Mouse (Mus musculus) gastrocnemius, adult 8-10 months (tissue): ENCODE results near the gene Atxn7l3. TPM values are rescaled to one million over a fixed set of nuclear protein-coding genes. Genes with fewer than 3 reads are reported as not detected.

Experiments
- DNase-seq, 2 experiments: peaks; one replicate each; pipeline ENCODE4 v3.0.0; 2022; ENCODE audit warnings: low spot score in 2 of 2
- total RNA-seq, 4 experiments: library from RNA; stranded (reverse); gene quantifications; 2 replicates each; pipeline ENCODE4 v1.2.4; 2022

The Atxn7l3 gene
- total RNA-seq, 4 experiments from 2014 or later: 9.3 to 14.5 (median 11.1) TPM

DNA sequence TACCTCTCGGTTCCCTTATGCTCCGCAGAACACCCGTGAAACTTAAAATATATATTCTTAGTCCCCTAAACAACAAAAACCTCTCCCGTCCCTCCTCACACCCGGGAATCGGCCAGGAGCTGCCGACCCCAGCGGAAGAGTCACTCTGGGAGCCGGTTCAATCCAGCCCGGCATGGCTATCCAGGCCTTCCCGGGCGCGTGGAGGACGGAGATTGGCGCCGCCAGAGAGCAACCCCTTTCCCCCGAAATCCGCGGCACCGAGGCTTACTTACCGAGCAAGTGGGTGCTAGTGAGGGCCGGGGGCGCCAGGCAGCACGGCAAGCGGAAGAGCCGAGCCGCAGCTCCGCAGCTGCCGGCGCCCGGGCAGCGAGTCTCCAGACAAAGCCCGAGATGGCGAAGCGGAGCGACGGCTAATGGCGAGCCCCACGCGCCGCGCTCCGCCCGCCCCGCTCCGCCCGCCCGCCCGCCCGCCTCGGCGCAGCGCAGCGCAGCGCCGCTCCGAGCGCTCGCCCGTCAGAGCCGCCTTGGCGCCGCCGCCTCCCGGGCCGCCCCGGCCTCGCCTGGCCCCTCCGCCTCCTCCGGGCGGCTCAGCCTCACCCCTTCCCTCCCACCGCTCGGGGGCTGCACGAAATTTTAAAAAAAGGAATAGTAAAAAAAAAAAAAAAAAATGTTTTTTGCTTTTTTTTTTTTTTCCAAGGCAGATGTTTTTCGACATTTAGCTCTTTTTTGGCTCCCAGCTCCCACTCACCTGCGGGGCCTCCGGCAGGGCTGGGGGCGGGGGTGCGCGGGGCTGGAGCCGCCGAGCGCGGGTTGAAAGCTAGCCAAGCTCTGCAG, 22.4 kb upstream of the Atxn7l3 start:
- DNase-seq: peak in 1 of 2 experiments; percentile 49

DNA sequence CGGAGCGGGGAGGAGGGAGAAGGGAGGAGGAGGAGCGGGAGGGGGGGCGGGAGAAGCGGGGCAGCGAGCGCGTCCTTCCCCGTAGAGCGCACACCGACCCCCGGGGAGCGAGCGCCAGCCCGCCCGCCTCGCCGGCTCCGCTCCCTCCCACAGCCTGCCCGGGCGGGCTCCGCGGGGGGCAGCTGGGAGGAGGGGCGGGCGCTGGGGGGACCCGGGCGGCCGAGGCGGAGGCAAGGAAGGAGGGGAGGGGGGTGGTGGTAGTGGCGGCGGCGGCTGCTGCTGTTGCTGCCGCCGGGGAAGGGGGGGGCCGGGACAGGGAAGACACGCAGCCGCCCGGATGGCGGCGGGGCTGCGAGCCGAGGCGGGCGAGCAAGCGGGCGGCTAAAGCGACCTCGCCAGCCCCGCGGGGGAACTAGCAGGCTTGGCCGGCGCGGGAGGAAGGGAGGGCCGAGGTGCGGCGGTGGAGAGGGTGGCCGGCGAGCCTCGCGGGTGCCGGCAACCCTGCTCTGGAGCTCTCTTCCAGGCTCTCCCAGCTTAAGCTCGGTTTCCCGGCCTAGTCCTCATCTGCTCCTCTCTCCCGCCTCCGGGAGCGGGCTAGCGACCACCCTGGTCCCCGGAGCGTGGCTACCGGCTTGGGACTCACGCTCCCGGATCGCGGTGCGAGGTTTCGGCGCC, 21.6 kb upstream of the Atxn7l3 start:
- DNase-seq: peak; percentile 49 to 65

- peak; percentile 40 to 61 for DNase-seq
These were observed 21.0 kb upstream of the Atxn7l3 start for GRCm38 (mm10) chr11:102317298-102317900.

DNA sequence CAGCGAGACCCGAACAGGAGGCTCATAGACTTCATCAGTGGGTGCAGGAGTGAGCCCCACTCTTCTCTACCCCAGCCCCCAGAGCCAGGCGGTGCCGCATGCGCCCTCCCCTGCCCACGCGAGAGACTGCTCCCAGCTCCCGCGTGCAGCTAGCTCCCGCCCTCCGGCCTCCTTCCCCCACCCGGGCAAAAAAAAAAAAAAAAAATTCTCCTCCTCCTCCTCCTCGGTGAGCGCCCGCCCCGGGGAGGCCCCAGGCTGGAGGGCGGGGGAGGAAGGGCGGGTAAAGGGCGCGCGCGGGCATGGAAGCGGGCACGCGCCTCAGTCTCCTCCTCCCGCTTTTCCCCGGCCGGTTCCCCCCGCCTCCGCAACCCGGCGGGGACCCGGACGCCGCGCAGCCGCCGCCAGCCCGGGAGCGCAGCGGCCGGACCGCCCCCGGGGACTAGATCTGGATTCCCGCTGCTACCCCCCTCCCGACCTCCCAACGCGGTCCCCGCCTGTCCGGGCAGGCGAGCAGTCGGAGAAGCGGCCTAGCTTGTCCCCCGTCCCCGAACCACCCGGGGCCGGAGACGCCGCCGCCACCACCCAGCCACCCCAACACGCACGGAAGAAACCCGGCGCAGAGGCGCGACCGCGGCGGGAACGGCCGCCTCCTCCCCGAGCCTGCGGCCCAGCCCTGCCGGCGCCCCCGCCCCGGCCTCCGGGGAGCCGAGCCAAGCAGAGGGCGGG, 20.3 kb upstream of the Atxn7l3 start:
- DNase-seq: peak; percentile 82 to 87

DNA sequence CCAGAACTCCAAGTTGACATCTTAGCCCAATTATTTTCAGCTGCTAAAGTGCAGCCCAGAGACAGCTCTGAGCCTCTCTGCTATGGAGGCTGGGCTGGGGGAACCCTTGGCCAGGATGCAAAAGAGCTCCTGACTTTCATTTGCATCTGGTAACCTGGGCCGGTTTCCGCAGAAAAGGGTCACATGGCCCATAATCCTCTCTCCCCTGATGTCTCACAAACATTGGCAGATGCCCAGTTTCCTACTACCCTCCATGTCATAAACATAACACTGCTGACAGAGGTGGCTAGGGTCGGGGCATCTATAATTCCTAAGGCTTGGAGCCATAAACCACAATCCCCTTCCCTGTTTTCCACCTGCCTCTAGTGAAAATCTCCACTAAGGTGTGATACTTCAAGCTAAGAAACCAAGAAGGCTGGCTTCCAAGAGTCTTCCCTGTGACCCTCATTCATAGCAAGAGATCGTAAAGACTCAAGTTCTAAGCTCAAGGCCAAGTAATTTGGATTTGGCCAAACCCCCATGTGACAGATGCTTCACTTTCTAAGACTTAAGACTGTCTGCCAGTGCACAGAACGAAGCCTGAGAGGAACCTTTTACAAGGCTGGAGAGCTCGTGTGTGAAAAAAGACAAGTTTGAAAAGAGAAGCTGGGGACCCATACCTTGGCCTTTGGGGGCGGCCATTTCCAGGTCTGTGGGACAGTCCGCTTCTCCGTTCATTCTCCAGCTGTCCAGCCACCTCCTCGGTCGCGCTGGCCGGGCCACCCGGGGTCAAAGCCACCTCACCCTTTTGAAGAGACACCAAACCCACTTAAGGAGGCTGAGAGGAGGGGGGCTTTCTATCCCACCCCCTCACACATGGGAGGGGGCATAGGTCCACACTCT, 19.5 kb upstream of the Atxn7l3 start:
- DNase-seq: no peak

DNA sequence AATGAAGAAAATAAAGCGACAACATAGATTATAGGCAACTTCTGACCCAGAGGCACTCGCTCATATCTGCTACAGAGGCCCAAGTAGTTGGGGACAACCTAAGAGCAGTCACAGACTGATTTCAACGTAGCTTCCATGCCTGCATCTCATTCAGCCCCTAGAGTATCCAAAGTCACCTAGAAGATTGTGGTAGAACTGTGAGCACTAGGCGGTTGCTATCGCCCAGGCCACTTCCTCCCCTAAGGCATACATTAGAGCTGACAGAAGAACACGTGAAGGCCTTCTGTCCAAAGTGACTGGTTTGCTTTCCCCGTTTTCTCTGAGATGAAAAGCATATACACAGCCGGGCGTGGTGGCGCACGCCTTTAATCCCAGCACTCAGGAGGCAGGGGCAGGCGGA, 17.9 kb upstream of the Atxn7l3 start:
- DNase-seq: no peak

GRCm38 (mm10) chr11:102312586-102312985, 16.2 kb upstream of the Atxn7l3 start:
- no peak for DNase-seq

- DNase-seq: no peak
These were observed 15.5 kb upstream of the Atxn7l3 start for GRCm38 (mm10) chr11:102311966-102312365.

DNA sequence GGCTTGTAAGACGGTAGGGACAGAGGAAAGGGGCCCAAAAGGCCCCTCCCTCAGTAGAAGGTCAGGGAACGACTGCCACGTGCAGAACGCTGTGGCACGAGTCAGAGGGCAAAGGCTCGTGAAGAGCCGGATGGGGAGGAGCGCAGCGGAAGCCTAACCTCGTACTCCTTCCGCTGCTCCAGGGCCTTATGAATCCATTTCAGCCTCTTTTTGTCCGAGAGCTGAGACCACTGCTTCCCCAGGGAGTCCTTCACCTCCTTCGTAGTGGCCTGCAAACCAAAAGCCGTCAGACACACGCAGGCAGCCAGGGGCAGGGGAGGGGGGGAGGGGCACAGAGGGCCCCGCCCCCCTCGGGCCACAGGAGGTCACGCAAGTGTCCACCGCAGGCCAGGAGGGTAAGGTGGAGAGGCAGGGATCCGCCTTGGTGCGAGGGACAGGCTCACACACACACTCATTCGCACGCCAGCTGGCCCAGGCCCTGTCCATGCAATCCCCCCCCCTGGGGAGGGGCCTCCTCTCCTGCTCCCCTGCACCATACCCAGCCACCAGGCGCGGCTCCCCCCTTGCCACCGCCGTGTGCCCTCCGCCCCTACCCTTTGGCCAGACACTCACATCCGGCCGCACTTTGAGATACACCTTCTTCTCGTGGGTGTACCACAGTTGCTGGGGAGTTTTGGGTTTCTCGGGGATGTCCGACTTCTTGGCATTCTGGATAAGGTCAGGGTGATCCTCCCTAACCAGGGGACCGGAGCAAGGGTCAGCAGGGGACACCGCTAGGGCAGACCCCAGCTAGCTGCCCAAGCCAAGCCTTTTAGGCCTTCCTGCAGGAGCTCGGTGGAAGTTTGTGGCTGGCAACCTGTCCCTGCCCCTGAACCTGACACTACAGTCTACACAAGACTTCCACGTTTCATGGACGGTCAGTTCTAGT, 14.6 kb upstream of the Atxn7l3 start:
- DNase-seq: no peak

DNA sequence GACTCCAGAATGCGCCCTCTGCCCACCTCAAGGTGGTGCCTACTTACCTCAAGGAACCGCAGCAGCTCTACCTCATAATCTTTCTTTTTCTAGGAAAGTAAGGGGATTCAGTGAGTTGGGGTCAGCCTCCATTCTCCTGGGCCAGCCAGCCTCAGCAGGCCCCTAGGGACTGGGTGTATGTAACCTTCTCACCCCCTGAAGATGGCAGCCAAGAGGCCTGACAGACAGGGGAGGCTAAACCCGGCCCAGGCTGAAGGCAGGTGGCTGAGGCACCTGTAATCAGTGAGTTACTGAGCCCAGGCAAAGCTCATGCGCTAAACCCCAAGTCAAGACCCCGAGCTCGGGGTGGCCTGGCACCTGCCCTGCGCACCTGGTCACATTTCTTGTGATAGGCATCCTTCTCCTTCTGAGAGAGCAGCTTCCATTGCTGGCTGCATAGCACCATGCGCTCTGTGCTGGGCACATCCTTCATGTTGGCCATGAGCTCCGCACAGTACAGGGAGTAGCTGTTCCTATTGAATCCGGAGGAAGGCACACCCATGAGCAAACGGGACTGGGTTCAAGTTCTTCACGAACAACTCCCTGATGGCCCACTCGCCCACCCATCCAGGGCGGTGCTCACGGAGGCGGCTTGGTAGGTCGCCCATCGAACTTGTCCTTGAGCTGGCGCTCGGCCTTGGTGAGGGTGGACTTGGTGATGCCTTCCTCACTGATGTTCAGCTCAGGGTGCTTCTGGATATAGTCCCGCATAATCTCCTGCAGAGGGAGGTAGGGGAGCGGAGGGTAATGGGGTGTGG, 13.6 kb upstream of the Atxn7l3 start:
- DNase-seq: no peak

DNA sequence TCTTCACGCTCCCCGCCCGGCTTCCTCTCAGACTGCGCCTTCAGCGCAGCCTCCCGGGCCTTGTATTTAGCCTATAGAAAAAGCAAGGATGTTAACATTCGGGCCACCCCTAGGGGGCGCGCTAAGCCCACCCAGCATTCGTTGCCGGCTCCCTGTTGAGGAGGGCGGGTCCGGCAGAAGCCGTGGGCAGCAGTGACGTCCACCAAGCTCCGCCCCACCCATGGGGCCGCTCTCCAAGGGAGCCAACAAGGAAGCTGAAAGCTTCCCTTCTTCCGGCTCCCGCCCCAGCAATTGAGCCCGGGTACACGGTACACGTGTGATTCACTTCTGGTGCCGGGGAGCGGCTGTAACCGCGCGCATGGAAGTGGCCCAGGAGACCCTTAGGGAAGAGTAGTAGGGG, 12.5 kb upstream of the Atxn7l3 start:
- peak; percentile 94 to 96 for DNase-seq

DNA sequence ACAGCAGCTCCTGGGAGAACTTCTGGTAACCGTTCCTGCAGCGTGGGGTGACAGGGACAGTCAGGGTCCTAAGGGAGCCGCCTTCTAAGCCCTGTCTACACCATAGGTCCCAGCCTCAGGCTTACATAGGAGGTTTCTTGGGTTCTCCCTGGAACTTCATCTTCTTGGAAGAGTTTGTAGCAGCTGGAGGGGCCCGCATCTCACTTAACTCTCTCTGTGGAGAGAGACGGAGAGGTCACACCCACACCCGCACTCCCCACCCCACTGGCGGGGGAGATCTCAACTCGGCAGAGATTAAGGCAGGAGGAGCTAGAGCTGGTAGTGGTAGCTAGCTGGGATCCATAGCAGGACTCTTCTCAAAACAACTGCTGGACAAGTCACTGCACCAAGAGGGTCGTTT, 11.7 kb upstream of the Atxn7l3 start:
- DNase-seq: no peak

GRCm38 (mm10) chr11:102305359-102305758, 8.9 kb upstream of the Atxn7l3 start:
- DNase-seq: no peak

DNA sequence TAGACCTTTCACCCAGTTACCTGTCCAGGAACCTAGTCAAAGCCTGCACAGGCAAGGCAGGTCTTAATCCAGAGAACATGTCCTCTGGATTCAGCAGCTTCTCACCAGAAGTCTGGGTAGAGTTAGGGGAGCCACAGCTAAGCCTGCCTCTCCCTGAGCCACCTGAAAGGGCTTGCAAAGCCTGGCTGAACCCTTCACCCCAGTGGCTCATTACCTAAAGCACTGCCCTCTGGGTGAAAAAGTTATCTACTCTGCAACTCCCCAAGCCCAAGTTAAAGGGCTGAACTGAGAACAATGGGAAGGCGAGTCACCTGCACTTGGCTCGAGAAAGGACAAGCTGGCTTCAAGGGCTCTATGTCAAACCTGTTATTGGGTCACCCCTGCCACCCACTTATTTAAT, 7.7 kb upstream of the Atxn7l3 start:
- no peak for DNase-seq

GRCm38 (mm10) chr11:102299839-102300238, 3.4 kb upstream of the Atxn7l3 start:
- no peak for DNase-seq

DNA sequence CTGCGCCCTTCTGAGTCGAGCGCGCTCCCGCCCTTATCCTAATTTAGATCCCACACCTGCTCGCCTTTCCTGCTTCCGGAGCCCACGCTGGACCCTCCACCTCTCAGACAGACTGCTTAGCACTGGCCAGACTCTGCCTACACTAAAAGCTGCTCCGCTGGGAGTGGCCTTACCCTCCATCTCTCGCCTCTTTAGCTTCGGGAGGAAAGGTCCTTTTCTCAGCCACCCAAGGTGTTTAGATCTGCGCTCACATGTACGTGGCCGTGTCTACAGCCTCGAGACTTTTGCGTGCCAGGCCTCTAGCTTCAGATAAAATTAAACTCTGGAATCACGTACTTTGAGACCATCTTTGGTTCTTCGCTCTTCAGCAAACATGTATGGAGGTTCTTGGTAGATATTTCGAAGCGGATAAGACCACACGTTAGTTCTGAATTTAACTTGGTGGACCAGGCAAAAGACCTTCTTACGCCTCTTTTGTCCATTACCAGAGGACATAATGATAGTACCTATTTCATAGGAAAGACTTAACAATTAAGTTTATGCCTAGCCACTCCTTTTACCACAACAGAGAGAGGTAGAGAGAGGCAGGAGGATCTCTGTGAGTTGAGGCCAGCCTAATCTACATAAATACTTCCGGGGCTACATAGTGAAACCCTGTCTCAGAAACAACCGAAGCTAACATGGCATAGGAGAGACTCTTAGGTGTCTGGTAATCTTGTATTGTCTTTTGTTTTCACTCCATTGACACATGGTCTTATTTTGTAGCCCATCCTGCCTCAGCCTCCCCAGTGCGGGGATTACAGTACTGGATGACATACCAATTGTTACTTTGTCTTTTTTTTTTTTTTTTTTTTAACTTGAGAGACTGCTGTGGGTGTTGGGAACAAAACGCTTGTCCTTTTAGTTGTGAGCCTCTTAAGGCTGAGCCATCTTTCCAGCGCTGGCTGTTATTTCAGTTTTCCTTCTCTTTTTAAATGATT, 1.4 kb upstream of the Atxn7l3 start:
- no peak for DNase-seq

- no peak for DNase-seq
These were observed 596 bp downstream of the Atxn7l3 start for GRCm38 (mm10) chr11:102295598-102296471.
